Mouse (Mus musculus) E14TG2a.4 (cell line): ENCODE measurements around the gene Grb2.

Experiments
- CTCF ChIP-seq: conservative IDR thresholded peaks from 2 replicates; pipeline ENCODE4 v1.5.1; 2014; ENCODE audit warnings: low read length
- POU5F1 ChIP-seq: IDR thresholded peaks from 2 replicates; pipeline ENCODE4 v1.6.1; 2014; ENCODE audit warnings: low read length, borderline replicate concordance

GRCm38 (mm10) chr11:115638498-115639409 is 69.6 kb downstream of the Grb2 start:
- TF ChIP-seq CTCF = no peak
- no peak for TF ChIP-seq POU5F1
